Mouse (Mus musculus) erythroblast, adult 5-6 weeks (primary cell): ENCODE results near the gene Fgfr2. TPM values are rescaled to one million over a fixed set of nuclear protein-coding genes. Genes with fewer than 3 reads are reported as not detected.

ENCODE experiments used
- ATAC-seq: replicated peaks from 2 replicates; pipeline ENCODE4 v1.8.0; 2016; ENCODE audit warnings: moderate number of reproducible peaks, mild to moderate bottlenecking, moderate TSS enrichment, inconsistent platforms; ENCODE audit not compliant: poor library complexity, low FRiP score, severe bottlenecking
- total RNA-seq, 2 experiments: library from RNA; stranded (forward) in 1 of 2; stranded (reverse) in 1 of 2; fragments of 150-400 nt in 1 of 2; fragments of 200-764, 138-1000 nt in 1 of 2; gene quantifications; 2 replicates each; pipeline versions ENCODE4 v1.2.3 to v1.2.4; 2015 to 2017; ENCODE audit warnings: low replicate concordance in 2 of 2

The Fgfr2 gene
- total RNA-seq, 2 experiments from 2014 or later = 4.8 TPM; not detected in 1

DNA sequence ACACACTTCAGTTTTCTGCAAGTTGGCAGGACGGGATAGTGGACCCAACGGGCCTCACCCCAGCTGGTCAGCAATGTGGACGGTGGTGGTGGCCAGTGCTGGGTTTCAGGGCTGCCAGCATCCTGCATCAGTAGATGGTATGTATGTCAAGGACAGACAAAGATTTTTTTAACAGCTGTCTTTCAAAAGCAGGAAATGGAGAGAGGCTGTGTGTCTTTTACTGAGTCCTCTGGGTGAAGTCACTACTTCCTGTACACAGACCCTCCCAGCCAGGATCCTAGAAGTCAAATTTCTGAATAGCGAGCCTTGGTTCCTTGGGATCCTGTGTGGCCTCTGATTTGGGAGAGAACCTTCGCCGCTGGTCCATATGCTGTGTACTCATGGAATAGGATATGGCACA is 2832.0 kb downstream of the Fgfr2 start:
- ATAC-seq = no peak

DNA sequence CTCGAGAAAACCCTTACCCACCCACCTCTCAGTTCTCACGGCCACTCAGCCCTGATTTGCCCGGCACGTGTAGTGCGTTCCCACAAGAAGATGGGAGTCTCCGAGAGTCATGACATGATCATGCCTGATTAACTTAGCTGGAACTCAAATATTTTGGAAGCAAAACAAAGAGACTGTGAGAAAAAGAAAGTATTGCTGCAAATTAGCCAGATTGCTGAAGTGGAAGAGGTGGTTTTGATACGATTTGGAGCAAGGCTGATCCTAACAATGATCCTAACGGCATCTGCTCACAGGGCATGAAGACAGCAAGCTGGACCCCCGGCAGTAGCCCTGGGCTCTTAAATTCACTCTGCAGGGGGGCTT is 2833.7 kb downstream of the Fgfr2 start:
- ATAC-seq = no peak

DNA sequence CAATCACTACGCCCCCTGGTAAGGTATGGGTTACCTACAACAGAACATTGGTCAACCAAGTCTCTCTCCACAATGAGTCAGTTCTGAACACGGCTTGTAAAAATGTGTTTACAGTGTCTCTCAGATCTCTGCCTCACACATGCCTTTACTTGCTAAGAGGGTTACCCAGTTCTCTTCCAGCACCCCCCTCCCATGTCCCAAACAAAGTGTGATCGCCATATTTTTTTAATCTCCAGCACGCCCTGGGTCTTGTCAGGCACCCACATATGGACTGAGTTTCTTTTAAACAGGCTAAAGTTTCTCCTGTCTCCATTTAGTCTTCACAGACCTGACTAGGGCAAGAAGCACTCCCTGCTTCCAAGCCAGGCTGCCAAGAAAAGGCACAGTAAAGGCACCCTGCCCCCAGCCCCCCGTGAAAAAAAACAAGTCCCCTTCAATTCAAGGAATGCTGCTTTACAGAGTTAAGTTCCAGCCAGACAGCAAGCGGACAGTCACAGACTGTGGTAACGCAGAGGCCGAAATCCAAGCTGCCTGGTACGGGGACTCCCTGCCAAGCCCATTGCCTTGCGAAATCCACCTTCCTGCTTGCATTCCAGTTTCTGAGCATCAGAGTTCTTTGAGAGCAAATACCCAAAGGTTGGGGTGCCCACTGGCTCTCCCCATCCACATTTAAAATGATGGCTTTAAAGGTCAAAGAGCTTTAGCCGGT is 2834.3 kb downstream of the Fgfr2 start:
- ATAC-seq = no peak

DNA sequence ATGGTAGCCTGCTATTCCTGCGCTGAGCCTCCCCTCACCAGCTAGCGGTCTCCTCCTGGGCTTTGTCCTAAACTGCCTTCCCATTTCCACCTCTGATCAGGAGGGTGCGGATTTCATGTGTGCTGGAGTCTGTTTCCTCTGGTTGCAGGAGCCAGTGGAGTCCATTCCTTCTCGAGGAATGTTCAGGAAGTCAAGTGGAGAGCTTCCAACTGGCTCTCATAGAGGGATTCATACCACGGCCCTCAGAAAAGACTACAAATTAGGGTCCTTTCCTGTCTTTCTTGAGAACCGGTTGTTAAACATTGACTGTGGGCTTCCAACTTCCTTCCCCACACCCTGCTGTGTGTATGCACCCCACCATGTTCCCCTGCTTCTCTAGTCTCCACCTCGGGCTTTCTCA is 2834.9 kb downstream of the Fgfr2 start:
- ATAC-seq = no peak

DNA sequence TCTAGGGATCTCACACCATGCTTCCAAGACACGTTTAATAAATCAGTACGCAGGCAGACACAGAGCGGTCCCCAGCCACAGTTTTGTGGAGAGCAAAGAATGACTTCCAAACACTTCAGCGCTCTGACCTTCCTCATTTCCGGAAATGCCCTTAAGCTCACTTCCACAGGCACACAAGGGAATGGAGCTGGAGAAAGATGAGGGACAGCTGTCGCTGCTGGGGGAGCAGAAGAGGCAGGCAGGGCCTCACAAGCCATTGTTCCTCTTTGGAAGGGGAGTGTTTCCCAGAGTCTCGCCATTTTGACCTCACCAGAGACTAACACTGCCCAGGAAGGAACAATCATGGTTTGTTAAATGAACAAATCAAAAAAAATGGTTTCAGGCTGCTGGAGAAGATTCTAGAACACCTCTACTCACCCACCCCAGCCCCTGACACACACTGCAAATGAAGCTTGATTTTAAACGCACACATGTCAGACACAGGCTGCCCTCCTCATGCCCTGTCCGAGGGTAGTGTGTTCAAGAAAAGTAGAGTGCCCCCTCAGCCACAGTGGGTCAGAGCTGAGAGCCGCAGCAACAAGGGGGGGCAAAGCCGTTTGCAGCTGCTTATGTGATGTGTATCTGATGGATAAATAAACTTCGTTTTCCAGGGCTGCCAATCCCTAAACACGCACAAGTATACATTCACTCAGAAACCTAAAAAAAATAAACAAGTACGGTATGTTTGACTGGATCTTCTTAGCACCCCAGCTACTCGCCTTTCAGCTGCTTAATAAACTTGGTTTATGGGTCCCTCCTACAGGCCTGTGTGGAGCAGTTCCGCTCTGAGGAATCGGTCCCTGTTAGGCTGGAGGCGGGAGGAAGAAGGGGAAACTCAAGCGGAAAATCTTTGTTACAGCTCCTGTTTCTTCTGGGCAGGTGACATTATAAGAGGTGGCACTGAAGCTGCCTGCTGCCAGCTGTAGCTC is 2844.1 kb downstream of the Fgfr2 start:
- ATAC-seq = no peak

DNA sequence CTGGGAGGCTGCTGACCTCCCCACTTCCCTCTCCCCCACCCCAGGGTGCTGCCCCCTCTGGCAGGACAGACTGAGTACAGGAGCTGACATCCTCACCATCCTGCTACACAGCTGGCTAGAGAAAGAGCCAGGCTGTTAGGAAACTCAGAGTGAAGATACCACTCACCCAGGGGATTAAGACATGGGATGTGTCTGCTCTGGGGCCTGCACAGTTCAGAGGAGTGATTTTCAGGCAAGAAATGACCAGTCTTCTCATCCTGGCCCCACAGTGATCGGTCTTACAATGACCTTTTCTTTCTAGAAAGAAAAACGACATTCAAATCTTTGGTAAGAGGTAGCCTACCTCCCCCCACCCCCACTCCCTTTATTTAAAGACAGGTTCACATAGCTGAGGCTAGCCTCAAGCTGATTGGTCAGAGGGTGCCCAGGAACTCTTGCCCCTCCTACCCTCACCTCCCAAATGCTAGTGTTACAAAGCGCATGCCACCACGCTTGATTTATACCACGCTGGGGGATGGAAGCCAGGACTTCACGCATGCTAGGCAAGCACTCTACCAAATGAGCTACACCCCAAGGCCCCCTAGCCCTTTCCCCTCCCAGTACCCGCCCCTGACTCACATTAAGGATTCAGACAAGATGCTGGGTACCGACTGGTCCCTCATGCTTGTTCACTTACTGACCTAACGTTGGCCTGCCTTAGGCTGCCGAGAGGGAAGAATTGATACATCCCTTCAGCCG is 2845.0 kb downstream of the Fgfr2 start:
- no peak for ATAC-seq

DNA sequence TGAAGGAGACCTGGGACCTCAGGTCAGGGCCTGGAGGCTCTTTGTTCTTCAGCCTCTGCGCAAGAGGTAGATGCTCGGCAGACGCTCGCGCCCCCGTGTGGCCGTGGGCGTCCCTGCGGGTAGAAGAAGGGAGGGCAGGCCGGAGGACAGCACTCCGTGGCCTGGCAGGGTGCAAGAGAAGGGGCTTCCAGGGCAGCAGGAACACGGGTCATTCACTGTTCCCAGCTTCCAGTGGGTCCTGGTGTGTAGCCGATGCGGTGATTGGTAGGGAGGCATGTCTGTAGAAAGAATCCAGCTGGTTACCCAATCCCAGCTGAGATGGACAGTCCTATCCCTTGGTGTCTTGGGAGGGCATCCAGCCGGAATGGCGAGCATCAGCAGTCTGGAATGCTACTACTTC is 2849.9 kb downstream of the Fgfr2 start:
- 0 out of 2 replicates have a peak, but pooled peaks have one; percentile 57 for ATAC-seq

DNA sequence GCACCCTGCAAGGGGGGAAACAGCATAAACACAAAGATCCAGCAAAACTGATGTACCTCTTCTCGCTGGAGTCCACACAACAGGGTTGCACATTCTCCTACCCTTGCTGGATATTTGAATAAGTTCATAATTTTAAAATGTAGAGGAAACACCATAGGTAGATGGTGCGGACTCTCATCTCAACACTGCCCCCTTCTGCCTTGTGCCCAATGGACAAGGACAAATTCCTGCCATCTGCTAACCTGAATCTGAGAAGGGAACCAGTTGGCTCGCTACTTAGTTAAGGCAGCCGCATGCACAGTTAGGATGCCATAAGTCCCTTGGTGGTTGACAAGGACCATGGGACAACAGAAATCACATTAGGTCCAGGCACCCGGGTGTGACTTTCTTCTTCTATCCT is 2852.3 kb downstream of the Fgfr2 start:
- no peak for ATAC-seq

DNA sequence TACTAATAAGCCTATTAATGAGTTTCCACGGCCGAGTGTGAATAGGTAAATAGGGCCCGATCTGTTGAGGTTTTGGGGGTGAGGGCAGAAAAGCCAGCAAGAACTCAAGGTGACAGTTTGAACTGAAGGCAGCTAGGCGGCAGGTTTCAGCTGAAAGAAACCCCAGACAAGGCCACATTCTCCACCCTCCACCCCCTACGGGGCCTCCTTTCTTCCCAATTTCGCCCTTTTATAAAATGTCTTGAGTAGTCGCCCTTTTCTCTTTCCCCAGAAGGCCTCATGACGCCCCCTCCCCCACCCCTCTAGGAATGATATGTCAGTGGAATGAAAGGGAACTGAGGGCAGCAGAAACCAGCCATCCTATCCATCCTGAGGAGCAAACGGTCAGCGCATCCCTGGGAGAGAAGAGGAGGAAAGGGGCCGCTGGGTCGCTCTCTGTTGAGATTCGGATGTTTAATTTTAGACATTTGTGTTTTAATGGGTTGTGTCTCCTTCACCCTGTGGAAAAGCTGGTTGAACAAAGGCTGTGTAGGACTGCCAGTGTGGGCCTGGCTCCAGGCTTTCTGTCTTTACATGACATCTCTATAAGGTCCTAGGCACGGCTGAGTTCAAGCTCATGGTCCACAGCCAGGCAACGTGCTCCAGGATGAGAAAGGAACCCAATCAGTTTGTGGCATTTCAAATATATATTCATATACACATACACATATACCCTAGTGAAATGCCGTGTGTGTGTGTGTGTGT is 2853.9 kb downstream of the Fgfr2 start:
- no peak for ATAC-seq

DNA sequence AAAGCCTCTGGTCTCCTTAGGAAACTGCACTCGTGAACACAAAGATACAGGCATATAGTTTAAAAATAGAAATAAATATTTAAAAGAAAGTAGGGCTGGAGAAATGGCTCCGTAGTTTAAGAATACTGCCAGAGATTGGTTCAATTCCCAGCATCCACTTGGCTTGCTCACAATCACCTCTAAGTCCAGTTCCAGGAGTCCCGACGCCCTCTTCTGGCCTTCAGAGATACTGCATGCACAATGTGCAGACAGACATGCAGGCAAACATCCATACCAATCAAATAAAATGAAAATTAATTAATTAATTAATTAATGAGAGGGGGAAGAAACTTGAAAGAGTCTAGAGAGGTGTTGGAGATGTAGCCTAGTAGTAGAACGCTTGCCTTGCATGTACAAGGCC is 2856.1 kb downstream of the Fgfr2 start:
- ATAC-seq = no peak

DNA sequence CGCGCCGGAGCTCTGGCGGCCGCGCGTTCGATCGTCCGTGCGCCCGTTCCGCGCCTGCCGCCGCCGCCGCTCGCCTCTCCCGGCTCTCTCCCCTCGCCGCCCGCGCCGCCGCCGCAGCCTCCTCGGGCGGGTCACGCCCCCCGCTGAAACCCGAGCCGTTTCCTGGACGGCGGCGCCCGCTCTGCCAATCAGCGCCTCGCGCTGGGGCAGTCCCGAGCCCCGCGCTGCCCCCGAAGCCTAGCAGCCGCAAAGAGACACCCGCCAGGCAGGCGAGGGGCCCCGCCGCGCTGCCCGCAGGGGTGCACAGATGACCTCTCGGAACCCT is 2857.0 kb downstream of the Fgfr2 start:
- ATAC-seq = no peak

DNA sequence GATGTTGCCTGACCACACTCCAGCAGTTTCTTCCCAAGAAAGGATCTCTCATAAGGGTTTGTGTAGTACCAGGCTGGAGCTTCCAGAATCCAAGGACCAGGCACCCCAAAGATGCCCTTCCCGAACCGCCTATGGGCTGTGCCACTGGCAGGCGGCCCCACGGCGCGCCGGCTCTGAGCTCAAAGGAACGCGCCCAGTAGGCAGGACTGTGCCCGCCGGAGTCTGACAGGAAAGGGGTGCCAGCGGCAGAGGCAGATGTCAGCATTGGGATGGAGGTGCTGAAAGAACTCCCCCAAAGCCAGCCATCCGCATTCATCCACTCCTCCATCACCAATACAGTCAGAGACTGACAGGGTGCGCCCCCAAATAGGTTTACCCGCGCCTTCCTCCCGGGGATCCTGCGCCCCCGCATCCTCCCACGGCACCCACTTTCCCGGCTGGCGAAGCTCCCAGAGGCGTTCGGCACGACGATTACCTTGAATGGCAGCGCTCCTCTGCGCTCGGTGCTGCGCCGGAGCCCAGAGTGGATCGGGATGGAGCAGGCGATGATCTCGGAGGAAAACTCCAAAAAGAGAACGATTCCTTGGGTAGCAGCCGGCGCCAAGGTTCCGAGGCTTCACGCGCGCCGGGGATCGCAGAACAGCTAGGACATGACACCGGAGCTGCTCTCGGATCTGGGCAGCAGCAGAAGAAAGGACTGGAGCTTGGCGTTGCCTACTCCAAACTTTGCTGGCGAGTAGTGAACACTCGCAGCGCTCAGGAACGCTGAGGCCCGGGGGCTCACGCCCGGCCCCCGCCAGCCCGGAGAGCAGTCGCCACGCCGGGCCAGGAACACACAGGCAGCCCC is 2857.6 kb downstream of the Fgfr2 start:
- ATAC-seq = no peak

DNA sequence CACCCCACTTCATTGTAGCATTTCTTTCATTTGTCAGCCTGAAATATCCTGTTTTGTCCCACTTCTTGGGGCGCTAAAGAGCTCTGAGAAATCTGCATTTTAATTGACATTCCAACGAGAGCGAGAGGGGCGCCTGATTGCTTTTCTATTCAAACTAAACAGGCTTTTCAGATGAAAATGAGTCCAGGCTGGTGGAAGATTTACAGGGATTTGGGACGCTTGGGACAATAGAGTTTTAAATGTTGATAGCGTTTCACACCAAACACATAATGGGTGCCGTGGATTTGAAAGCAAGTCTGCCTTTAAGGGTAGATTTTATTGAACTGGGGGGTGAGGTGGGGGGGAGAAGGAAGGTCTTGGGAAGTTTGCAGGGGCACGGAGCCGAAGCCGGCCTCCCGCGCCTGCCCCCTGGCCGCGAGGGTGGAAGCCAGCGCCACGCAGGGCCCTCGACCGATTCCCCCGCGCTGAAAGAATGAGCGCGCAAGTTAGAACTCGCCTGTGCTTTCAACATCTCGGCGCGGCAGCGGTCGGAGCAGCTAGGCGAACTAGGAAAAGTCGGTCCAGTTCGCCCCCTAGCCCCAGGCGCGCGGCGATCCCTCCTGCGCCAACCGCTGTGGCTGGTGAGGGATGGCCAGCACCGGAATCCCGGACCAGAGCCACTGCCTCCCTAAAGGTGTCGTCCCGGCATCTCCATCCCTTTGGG is 2858.4 kb downstream of the Fgfr2 start:
- ATAC-seq = no peak

DNA sequence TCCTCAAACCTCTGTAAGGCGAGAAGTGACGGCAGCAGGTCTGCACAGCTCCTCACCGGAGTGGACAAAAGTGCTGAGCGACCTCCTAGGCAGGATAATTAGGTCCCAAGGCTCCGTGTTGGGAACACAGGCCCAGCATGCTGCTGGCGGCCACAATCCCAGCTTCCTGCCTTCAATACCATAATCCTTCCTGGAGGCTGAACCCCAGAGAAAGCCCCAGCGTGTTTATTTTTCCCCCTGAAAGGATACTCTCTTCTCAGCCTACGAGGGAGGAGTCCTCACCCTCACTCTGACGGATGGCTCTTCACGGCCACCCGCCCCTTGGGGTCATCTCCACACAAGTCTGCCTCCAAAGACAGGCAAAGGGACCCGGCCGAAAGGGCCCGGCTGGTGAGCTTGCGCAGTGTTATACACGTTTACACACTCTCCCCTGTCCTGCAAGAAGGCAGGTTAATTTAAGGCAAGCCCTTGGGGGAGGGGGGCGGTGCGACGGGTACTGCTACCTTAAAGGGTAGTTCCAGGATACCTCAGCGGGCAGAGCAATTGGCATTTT is 2859.3 kb downstream of the Fgfr2 start:
- no peak for ATAC-seq

DNA sequence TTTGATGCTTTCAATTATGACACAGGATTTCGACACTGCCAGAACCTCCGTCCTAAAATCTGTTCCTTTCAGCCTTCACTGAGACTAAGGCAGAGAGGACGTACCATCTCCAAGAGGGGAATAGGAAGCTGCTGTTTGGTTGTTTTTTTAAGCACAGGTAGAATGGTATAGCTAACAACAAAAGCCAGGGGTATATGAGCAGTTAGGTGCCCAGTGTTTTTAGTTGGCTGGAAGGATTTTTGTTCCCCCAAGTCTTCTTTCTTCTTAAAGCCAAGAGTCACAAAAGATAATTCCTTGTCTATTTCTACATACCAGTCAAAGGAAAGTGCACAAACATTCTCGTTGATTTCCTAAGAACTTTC is 2859.9 kb downstream of the Fgfr2 start:
- no peak for ATAC-seq

DNA sequence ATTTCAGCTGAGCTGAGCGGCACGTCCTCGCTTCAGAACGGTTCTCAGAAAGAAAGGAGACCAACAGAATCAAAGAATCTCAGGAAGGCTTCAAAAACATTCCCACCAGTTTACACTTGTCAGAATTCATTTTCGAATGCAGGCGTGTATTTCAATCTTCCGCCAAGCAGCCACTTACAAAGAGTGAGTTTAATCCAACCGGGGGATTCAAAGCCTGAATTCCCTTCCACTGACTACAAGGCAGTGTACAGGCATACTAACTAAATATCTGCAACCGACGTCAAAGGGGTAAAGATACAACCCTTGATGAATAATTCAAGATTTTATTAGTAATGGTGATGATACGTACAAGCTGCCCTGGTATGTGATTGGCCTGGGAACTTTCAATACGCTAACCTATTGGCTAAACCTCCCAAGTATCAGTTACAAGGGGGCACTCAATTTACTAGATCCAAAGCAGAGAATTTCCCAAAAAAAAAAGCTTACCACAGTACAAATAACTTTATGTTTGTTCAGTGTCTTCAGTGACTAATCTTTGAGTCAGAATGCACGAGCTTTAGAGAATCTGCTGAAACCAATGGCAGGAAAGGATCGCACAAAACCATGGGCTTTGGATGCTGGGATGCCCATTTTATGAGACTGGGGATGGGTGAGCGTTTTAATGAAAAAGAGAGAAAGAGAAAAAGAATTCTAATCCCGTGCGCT is 2860.5 kb downstream of the Fgfr2 start:
- no peak for ATAC-seq

DNA sequence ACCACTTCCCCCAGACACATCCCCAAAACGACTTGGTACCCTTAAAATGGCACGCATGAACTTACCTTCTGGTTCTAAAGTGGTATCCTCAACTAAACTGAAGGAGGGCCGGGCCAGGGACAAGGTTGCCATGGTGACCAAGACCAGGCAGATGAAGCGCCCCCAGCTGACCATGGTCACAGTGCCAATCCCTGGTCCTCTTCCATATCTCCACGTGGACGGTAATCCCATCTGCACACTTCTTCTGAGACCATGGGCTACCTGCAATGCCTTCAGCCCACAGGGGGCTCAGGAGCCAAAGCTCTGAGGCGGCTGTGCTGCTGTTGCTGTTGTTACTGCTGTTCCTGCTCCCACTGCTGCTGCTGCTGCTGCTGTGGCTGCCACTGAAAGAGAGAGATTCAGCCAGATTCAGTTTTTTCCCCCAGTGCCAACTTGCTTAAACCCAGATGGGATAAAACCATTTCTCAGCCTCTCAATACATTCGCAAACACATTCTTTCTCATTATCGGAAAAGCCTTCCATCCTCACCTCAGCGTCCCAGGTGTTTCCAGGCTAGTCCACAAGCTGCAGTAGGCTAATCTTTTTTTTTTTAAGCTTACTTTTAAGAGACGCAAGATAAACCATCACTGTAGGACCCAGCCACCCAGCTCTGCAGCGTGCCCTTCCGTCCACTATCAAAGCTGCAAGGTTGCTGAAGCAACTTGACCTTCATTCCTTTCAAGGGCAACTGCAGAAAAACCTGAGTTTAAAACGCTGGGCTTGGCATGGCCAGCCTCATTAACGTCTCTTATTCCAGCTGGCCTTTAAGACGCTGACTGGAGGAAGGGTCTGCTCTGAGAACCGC is 2861.2 kb downstream of the Fgfr2 start:
- ATAC-seq = no peak
